Mouse (Mus musculus) ES-Bruce4 (cell line): ENCODE measurements at regions not wholly inside any gene's neighbourhood (a gene's known extent, or its start where the extent isn't known, plus 50 kb on each side); places are given as distances from the start of the nearest gene placed in this dataset.

Source experiments
- CTCF ChIP-seq: IDR thresholded peaks from one replicate; pipeline ENCODE4 v1.8.1; 2011; ENCODE audit warnings: low read depth, low read length
- EP300 ChIP-seq: IDR thresholded peaks from 2 replicates; pipeline ENCODE4 v1.6.1; 2011; ENCODE audit warnings: low read depth, low read length; ENCODE audit not compliant: insufficient read depth
- POLR2A ChIP-seq: IDR thresholded peaks from one replicate; pipeline ENCODE4 v1.8.1; 2011; ENCODE audit warnings: low read length; ENCODE audit not compliant: insufficient read depth

DNA sequence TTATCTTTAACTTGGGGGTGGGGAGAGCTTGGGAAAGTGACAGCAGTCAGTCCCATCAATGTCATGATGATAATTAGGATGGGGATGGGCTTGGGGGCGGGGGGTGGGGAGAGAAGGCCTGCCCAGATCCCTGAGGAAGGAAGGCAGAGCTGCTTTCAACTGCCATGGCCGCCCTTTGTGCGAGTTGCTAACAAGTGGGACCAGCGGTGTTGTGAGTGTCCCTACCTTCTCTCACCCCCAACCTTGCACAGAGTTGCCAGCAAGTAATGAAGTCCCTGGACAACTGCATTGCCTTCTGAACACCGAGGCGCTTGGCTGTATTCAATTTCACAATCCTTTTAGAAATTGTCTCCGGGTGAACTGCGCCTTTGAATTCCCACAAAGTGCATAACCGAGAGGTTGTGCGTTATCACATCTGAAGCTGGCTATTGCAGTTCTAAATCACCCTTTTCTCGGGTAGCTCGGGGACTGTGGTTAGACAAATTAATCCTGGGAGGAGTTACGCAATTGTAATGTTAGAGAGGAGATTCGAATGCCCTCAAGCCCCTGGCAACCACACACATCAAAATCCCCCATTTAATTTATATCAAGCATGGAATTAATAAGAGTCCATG lies 257.9 kb upstream of the Daam1 start:
- TF ChIP-seq POLR2A = no peak
- TF ChIP-seq CTCF = no peak
- no peak for TF ChIP-seq EP300
